Mouse (Mus musculus): Measurements from ENCODE around the gene Gm28635.

DNA sequence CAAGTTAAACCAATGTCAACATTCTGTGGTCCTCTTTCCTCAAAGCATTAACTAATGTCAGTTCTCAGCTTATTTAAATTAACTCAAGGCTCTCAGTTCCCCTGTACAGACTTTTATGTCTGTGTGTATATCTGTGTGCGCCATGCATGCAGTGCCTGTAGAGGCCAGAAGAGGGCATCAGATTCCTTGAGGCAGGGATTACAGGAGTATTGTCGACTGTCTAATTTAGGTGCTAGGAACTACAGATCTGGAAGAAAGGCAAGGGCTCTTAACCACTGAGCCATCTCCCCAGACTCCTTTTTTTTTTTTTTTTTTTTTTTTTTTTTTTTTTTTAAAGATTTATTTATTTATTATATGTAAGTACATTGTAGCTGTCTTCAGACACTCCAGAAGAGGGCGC lies 96.6 kb downstream of the Gm28635 start:
- TF ChIP-seq CTCF (IDR thresholded peaks at IDR 0.05; ENCODE audit: borderline replicate concordance, control insufficient read depth, extremely low read depth, insufficient read depth, low read length, poor library complexity) (no peak), POLR2A (IDR thresholded peaks at IDR 0.05; ENCODE audit: control insufficient read depth, extremely low read depth, insufficient read depth, low read length, poor library complexity) (no peak)
